Mouse (Mus musculus) kidney, postnatal 0 days (tissue): Measurements from ENCODE around the gene Nckap5. TPM values are rescaled to one million over a fixed set of nuclear protein-coding genes. Genes with fewer than 3 reads are reported as not detected.
A peak's percentile ranks its signal among the peaks of the same experiment; 100 is the strongest.

Source experiments
- ATAC-seq: fragments of 200-750 bp; cut with Nextera tagmentation; replicated peaks from 2 replicates; pipeline ENCODE4 v1.8.0; 2017; ENCODE audit warnings: low read depth, moderate number of reproducible peaks, moderate TSS enrichment, moderate library complexity; ENCODE audit not compliant: low FRiP score
- DNase-seq: peaks from one replicate; pipeline ENCODE4 v3.0.0-alpha.2; 2016; ENCODE audit warnings: low spot score
- H3K27ac ChIP-seq: fragments of 300-500 bp; sonication (generic); 2 replicates; pipeline ENCODE4 v1.5.1; 2014; ENCODE audit warnings: mild to moderate bottlenecking
- H3K27me3 ChIP-seq: fragments of 300-500 bp; sonication (generic); 2 replicates; pipeline ENCODE4 v1.6.1; 2014; ENCODE audit warnings: low read length, mixed read lengths; ENCODE audit not compliant: insufficient read depth
- H3K36me3 ChIP-seq: fragments of 300-500 bp; sonication (generic); 2 replicates; pipeline ENCODE4 v1.6.1; 2014; ENCODE audit warnings: low read length, mixed read lengths; ENCODE audit not compliant: insufficient read depth
- H3K4me1 ChIP-seq: fragments of 300-500 bp; sonication (generic); replicated peaks from 2 replicates; pipeline ENCODE4 v1.6.1; 2014; ENCODE audit warnings: antibody characterized with exemption, low read length, mixed read lengths; ENCODE audit not compliant: insufficient read depth
- H3K4me2 ChIP-seq: fragments of 300-500 bp; sonication (generic); 2 replicates; pipeline ENCODE4 v1.6.1; 2014; ENCODE audit warnings: mild to moderate bottlenecking, low read length, moderate library complexity, mixed read lengths
- H3K4me3 ChIP-seq: fragments of 300-500 bp; sonication (generic); replicated peaks from 2 replicates; pipeline ENCODE4 v1.5.1; 2014; ENCODE audit warnings: low read depth, low read length
- H3K9ac ChIP-seq: fragments of 300-500 bp; sonication (generic); 2 replicates; pipeline ENCODE4 v1.6.1; 2014; ENCODE audit warnings: low read depth, low read length
- H3K9me3 ChIP-seq: fragments of 300-500 bp; sonication (generic); replicated peaks from 2 replicates; pipeline ENCODE4 v1.6.1; 2016; ENCODE audit warnings: low read length, inconsistent platforms, mixed read lengths
- CTCF ChIP-seq: IDR thresholded peaks from 2 replicates; pipeline ENCODE4 v1.5.1; 2016; ENCODE audit warnings: antibody characterized with exemption, low read depth, mild to moderate bottlenecking, moderate library complexity
- WGBS: fragments of 180-500 bp; shearing (Covaris S2); extraction: QIAGEN DNeasy Blood & Tissue Kit; methylation state at CpG from one replicate; pipeline ENCODE4 v1.1.7; 2014; 5-methylcytosine and 5-hydroxymethylcytosine counted together
- polyA plus RNA-seq: library from polyadenylated mRNA; unstranded; fragments of >200 nt; fragmentation: Nextera tagmentation; extraction: Ambion mirVana; gene quantifications from 2 replicates; pipeline ENCODE4 v1.2.1, GENCODE M21; 2015

The Nckap5 gene
- polyA plus RNA-seq, 1 experiment from 2014 or later, result 4.0 TPM

DNA sequence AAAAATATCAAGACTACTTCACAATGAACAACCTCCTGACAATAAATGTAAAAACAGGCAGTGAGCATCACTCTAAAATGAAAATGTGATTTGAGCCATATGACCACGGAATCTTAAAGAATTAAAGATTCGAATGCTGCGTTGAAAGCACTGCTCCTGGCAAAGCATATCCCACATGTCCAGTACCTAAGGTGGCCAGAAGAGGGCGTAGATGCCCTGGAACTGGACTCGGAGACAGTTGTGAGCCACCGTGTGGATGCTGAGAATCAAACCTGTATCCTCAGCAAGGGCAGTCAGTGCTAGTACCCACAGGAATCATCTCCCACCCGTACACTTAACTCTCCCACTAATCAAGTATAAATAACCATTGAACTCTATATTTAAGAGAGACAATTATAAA lies 333.9 kb downstream of the Nckap5 start:
- ATAC-seq, result no peak
- no peaks in the 10 kb centered on the region for H3K9me3 ChIP-seq
- DNase-seq, result no peak
- no peak overlapping the region for H3K27ac ChIP-seq
- WGBS, result 81% methylated on average over 7 of the region's 7 CpGs
- no peak overlapping the region for H3K9ac ChIP-seq
- H3K4me2 ChIP-seq, result no peak overlapping the region
- H3K4me3 ChIP-seq, result no peak overlapping the region
- H3K36me3 ChIP-seq, result no peaks in the 10 kb centered on the region
- H3K27me3 ChIP-seq, result no peaks in the 10 kb centered on the region
- peaks cover 8% of the 10 kb centered on the region; the same call in 1 of the 2 replicates for H3K4me1 ChIP-seq
- TF ChIP-seq CTCF, result peak; percentile 27; the same call in 1 of the 2 replicates

GRCm38 (mm10) chr1:126492206-126493071 lies 338.2 kb downstream of the Nckap5 start:
- Histone ChIP-seq H3K4me1 (peaks cover 8% of the 10 kb centered on the region; the same call in 1 of the 2 replicates), H3K4me2 (peak overlapping the region; percentile 89), H3K4me3 (peak overlapping the region; percentile 44), H3K27ac (no peak overlapping the region), H3K27me3 (no peaks in the 10 kb centered on the region), H3K9me3 (no peaks in the 10 kb centered on the region), H3K36me3 (no peaks in the 10 kb centered on the region), H3K9ac (peak overlapping the region; percentile 58)
- 7% methylated on average over 33 of the region's 35 CpGs for WGBS
- ATAC-seq (peak; percentile 65; the same call in 1 of the 2 replicates), DNase-seq (peak; percentile 19)
- peak; percentile 44; the same call in 1 of the 2 replicates for TF ChIP-seq CTCF

DNA sequence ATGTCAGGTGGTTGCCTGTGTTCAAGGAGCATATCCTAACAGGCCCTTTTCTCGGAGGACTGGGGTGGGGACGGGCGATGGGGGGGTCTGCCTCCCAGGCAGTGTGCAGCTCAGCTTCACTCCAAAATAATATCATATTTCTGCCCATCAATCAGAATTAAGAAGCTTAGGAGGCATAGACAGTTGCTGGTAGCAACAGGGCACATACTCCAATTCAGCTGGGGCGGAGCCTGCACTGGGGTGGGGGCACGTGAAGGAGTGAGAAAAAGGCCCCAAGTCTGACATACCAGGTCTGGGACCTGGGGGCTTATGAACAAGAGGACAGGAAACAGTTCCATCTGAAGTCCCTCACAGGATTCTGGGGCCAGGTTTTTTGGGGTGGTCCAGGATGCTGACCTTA lies 339.2 kb downstream of the Nckap5 start:
- Histone ChIP-seq H3K4me1 (peaks cover 8% of the 10 kb centered on the region; the same call in 1 of the 2 replicates), H3K9me3 (no peaks in the 10 kb centered on the region), H3K9ac (no peak overlapping the region), H3K4me2 (no peak overlapping the region), H3K4me3 (no peak overlapping the region), H3K36me3 (no peaks in the 10 kb centered on the region), H3K27ac (no peak overlapping the region), H3K27me3 (no peaks in the 10 kb centered on the region)
- TF ChIP-seq CTCF, result no peak
- DNase-seq, result no peak
- WGBS, result 80% methylated on average over 5 of the region's 5 CpGs
- ATAC-seq, result no peak

- WGBS, result 72% methylated on average over 6 of the region's 6 CpGs
- H3K4me2 ChIP-seq, result no peak overlapping the region
- H3K9me3 ChIP-seq, result no peaks in the 10 kb centered on the region
- no peak for TF ChIP-seq CTCF
- no peak overlapping the region for H3K4me3 ChIP-seq
- ATAC-seq (no peak), DNase-seq (no peak)
- H3K27ac ChIP-seq, result no peak overlapping the region
- no peaks in the 10 kb centered on the region for H3K27me3 ChIP-seq
- H3K9ac ChIP-seq, result no peak overlapping the region
- H3K4me1 ChIP-seq, result peaks cover 8% of the 10 kb centered on the region; the same call in 1 of the 2 replicates
- no peaks in the 10 kb centered on the region for H3K36me3 ChIP-seq
Observed at GRCm38 (mm10) chr1:126490256-126490655, 340.3 kb downstream of the Nckap5 start.

DNA sequence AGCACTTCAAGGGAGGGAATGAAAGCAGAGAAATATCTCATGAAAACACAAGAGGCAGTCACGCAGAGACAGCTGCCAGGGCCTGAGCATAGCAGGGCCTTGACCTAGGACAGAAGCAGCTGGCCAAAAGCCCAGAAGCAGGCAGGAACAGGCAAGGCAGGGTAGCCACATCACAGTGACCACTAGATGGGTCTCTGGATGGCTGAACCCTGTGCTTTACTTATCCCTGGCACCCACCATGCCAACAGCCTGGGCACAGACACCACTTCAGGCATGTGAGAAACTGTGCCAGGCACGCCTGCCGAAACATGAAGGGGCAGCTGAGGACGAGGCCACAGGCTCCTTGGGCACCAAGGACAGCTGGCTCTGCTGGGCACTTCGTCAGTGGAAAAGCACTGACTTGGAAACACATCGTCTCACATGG lies 345.9 kb downstream of the Nckap5 start:
- no peak for ATAC-seq
- peak; percentile 4 for DNase-seq

GRCm38 (mm10) chr1:126483665-126484064 lies 346.9 kb downstream of the Nckap5 start:
- no peaks in the 10 kb centered on the region; the same call in 1 of the 2 replicates for H3K4me1 ChIP-seq
- DNase-seq (no peak), ATAC-seq (no peak)
- H3K36me3 ChIP-seq, result no peaks in the 10 kb centered on the region
- no peaks in the 10 kb centered on the region for H3K27me3 ChIP-seq
- TF ChIP-seq CTCF, result no peak
- H3K9me3 ChIP-seq, result no peaks in the 10 kb centered on the region
- 70% methylated on average over 3 of the region's 3 CpGs for WGBS
- H3K4me2 ChIP-seq, result no peak overlapping the region
- no peak overlapping the region for H3K9ac ChIP-seq
- H3K27ac ChIP-seq, result no peak overlapping the region
- H3K4me3 ChIP-seq, result no peak overlapping the region

More for the DNA sequence above, 345.9 kb downstream of the Nckap5 start:
- H3K4me1 ChIP-seq, result no peaks in the 10 kb centered on the region; the same call in 1 of the 2 replicates
- H3K9me3 ChIP-seq, result no peaks in the 10 kb centered on the region
- H3K36me3 ChIP-seq, result no peaks in the 10 kb centered on the region
- WGBS, result 72% methylated on average over 6 of the region's 6 CpGs
- TF ChIP-seq CTCF, result no peak
- no peak overlapping the region for H3K9ac ChIP-seq
- H3K4me2 ChIP-seq, result no peak overlapping the region
- H3K27ac ChIP-seq, result no peak overlapping the region
- no peaks in the 10 kb centered on the region for H3K27me3 ChIP-seq
- H3K4me3 ChIP-seq, result no peak overlapping the region
